Mouse (Mus musculus) 416B (cell line): ENCODE data around the gene Slc50a1.

Experiments
- DNase-seq: peaks from one replicate; pipeline ENCODE4 v3.0.0; 2011; ENCODE audit warnings: low read depth

Slc50a1 gene

GRCm38 (mm10) chr3:89231345-89231744 is 39.0 kb downstream of the Slc50a1 start:
- peak; percentile 72 for DNase-seq

GRCm38 (mm10) chr3:89230561-89230960 is 39.8 kb downstream of the Slc50a1 start:
- DNase-seq, result no peak

DNA sequence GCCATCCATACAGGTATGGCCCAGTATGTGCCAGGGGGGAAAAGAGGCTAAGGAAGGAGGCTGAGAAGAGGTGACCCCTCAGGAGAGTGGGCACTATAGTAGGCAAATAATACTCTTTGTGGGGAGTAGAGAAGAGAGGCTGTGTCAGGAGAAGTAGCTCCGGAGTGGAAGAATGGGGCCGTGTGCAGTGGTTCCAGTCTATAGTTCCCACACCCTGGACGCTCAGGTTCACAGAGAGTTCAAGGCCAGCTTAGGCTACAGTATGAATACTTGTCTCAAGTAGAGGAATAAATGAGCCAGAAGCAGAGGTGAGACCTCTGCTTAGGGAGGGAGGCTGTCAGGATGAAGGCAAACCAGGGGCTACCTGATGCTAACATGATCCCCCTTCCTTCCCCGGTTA is 41.1 kb downstream of the Slc50a1 start:
- DNase-seq, result peak; percentile 42

DNA sequence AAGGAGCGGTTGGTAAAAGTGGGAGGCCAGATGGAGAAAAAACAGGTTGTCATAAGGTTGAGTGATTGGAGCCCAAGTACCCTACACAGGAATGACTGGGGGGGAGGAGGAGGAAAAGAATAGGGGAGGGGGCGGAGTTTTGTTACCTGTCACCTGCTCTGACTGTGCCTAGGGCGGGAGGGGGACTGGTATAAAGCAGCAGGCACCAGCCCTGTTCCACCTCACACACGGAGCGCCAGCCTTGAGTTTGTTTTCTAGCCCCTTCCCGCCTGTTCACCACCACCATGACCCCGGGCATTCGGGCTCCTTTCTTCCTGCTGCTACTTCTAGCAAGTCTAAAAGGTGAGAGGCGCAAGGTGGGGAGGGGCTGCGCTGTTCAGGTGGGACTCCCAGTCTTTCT is 41.5 kb downstream of the Slc50a1 start, which contains the start of gene Muc1:
Muc1 (plus strand) TSS at position 222 of the 400 bp plus-strand sequence.
- DNase-seq, result no peak

GRCm38 (mm10) chr3:89228180-89228549 is 42.2 kb downstream of the Slc50a1 start:
- peak; percentile 88 for DNase-seq

- peak; percentile 73 for DNase-seq
Observed at GRCm38 (mm10) chr3:89227307-89228179, 42.8 kb downstream of the Slc50a1 start.

DNA sequence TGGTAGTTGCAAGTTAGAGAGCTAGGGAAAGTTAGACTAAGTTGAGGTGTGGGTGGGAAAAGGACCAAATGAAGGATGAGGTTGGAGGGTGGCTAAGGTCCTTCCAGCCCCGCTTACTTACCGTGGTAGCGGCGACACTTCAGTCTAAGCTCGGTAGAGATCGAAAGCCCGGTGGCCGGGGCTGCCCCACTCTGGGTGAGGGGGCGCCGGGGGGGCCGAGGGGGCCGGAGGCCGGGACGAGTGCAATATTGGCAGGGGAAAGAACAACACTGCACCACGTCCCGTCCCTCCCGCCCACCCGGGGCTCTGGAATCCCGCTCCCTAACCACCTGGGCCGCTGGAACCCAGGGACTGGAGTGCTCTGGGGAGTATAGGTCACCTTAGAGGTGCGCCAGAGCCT is 43.5 kb downstream of the Slc50a1 start, which contains the start of gene Mtx1:
Mtx1 (minus strand) TSS at position 189 of the 400 bp plus-strand sequence.
- no peak for DNase-seq

DNA sequence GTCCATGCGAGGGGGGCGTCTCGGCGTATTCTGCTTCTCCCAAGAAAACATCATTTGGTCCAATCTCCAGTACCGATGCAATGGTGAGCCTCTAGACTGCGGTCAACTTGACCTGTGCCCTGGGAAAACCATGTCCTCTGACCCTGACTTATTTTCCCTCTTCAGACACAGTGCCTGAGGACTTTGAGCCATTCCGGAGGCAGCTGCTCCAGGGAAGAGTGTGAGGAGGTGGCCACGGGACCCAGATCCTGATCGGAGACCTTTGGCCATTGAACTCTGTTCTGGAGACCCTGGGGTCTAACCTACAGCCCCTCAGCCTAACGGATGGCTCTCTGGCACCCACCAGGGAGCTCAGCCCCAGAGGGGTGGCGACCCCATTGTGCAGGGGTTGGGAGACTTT is 44.0 kb downstream of the Slc50a1 start:
- no peak for DNase-seq

GRCm38 (mm10) chr3:89225918-89226317 is 44.5 kb downstream of the Slc50a1 start:
- DNase-seq, result no peak

DNA sequence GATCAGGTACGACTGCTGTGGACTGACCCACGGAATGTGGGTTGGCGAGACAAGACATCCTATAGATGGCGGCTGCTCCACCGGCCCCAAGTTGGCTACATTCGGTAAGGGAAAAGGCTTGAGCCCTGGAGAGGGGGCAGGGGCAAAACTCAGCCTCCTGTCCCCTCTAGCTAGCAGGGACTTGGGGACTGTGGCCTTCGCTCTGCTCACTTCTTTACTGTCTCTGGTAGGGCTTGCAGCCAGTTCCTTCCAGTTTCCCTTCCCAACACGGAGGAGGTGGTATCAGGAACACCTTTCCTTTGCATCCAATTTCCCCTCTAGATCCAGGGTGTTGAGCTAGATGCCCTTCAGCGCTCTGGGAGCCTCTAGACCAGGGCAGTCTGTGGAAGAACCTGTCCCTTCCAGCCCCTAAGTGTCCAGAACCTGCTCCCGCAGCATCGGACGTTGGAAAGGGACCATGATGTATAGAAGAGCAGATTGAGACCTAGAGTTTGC is 45.0 kb downstream of the Slc50a1 start:
- no peak for DNase-seq

DNA sequence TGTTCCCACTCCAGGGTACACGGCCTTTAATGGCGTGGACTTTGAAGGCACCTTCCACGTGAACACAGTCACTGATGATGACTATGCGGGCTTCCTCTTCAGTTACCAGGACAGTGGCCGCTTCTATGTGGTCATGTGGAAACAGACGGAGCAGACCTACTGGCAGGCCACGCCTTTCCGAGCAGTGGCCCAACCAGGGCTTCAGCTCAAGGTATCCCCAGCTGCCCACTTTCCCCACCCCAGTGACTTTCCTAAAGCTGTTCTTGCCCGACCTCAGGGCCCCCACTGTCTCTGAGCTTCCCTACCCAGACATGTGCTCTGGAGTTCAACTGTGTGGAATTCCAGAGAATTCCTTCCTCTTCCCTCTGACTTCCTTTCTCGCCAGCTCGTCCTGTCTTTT is 45.6 kb downstream of the Slc50a1 start:
- no peak for DNase-seq

DNA sequence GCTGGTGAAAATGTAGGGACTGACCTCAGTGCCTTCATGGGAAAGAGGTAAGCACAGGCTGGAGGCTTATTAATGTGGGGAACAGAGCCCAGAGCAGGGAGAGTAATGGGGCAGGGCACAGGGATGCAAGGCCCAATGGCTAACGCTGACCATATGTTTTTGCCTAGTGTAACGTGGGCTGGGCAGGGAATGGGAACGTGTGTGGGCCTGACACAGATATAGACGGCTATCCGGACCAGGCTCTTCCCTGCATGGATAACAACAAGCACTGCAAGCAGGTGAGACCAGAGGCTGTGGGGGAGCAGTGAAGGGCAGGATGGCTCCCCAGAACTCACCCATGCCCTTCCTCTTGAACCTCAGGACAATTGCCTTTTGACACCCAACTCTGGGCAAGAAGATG is 49.2 kb downstream of the Slc50a1 start:
- no peak for DNase-seq

DNA sequence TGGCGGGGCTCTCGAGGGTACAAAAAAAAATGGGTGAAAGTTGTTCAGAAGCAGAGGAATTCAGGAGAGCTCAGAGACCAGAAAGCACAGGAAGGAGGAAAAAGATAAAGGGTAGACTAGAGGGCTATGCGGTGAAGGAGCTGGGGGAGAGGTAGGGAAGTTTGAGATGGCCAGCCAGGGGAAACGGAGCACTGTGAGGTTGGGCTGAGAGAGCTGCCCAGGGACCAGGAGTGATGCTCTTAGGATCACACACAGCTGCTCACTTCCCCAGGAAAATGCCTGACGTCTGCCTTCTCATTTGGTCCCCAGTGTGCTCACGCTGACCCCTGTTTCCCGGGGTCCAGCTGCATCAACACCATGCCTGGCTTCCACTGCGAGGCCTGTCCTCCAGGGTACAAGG is 50.8 kb downstream of the Slc50a1 start:
- no peak for DNase-seq

DNA sequence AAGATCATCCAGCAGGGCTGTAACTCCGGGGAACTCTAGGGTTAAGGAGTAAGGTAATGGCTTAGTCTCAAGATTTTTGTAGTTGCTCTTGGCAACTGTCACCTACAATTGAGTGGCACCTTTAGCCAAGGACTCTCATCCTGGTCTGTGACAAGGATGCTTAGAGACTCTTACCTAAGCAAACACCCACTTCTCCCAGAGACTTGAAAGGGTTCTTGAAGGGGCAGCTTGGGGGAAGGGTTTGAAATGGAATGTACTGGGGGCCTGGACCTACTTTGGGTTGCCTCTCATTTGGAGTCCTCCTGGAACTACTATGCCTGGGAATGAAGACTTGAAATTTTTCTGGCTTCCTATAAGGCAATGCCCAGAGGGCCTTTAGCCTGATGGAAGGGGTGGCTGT is 52.1 kb downstream of the Slc50a1 start:
- no peak for DNase-seq
